Mouse (Mus musculus): ENCODE data around the gene 4930447C04Rik.

4930447C04Rik gene

DNA sequence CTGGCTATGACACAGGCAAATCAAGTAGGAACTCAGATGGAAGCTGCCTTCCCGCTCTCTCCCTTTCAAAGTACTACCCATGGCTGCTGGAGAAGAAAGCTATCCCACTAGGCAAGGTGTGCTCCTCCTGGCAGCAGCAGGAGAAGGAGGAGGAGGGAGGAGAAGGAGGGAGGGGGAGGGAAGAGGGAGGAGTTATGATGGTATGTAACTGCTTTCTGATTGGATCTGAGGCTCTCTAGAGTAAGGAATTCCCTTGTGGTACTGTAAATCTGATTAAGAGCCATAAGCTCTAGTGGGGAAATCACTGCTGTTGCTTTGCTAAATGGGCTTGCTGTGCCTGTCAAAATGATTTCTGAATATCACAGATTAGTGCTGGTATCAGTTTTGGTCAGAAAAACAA is 99.1 kb downstream of the 4930447C04Rik start:
- DNase-seq (ENCODE audit: low read depth, low spot score) = no peak

DNA sequence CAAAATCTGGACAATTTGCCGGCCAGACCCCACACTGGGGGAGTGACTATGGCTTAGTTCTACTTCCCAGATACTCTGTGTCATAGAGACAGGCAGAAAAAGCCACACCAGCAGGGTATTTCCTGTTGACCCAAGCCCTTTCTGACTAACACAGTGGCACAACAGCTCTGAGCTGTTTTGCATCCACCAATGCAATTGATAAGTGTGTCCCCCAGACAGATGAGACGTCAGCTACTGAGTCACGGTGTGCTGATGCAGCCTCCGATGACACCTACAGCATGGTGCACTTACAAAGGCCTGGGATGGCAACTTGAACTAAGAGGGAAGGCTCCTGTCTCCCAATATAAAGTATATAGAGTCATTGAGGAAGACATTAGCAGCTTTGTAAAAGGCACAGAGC is 103.3 kb downstream of the 4930447C04Rik start:
- DNase-seq (ENCODE audit: low read depth, low spot score) = no peak

DNA sequence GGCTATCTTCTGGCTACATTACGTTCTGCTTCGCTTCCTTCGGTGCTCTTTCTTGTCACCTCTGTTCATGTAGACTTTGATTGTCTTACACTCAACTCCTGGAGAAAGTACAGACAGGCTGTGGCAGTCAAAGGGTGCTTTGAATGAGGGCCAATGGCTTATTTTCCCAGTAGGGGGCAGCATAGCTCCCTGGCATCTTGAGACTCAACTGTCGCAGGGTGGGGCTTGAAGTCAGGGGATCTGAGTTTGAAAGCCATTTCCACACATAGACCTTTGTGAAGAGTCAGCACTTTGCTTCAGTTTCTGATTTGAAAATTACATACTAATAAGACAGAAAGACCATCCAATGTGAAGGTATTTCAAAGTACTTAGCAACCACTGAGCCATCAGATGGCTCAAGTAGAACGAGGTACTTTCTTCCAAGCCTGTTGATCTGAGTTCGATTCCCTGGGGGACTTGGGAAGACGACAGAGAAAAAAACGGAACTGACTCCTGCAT is 105.0 kb downstream of the 4930447C04Rik start:
- DNase-seq (ENCODE audit: low read depth, low spot score) = peak; percentile 47

DNA sequence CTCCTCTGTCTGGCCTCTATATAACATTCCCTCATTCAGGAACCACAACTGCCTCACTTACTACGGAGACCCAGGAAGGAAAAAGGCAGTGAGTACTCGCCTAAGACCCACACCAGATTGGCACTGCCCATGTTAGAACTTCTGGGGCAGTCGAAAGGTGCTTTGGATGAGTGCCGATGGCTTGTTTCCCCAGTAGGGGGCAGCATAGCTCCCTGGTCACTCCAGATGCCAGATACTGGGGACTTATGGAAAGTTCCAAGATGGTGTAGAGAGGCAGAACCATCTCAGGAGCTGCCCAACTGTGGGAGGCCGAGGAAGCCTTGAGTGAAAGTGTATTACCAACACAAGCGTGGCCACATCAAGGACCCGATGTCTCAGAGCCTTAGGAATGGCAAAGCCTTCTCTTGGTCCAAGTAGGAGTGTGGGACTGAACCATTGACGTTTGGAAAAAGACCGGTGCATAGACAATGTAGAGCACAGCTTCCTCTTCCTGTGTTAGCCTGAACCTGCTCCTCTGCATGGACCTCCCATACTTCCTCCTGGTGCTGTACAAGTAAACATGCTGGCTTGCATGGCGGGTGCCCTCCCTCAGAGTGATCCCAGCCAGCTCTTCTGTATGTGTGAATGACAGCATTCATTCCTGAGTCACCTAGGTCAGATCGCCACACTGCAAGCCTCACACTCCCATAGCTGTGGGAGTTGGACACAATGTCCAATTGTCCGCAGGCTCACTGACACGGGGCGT is 105.6 kb downstream of the 4930447C04Rik start:
- DNase-seq (ENCODE audit: low read depth, low spot score) = peak; percentile 47

DNA sequence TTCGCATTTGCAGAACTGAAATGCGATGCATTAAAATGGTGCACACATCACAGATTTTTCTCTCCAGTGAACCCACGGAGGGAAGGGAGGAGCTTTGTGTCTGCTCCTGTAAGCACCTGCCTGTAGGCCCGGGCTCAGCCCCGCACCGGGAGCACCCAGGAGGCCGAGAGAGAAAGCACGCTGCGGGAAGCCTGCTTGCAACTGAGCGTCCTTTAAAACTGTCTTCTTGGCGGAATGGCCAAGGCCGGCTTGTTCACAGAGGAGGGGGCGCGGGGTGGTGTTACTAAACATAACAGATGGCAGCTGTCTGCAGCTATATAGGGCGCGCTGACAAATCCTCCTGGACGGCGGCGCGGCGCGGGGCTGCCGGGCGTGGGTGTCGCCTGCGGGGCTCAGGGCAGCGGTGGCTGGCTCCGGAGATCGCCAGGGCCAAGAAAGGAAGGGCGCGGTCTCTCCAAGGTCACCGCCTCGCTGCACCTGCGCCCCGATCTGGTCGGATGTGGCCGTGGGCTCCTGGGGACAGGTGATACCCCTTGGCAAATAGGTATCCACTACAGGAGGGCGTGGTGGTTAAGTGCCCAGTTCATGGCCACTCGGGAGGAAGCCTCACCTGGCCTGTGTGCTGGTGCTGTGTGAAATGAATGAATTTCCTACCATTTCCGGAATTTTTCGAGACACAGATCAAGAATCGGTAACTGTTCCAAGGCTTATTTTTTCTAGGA is 108.7 kb downstream of the 4930447C04Rik start:
- DNase-seq (ENCODE audit: low read depth, low spot score) = no peak
